Mouse (Mus musculus): Measurements from ENCODE around the gene A2ml1.
"Not testable (repeated sequence)": the region's sequence is repeated elsewhere in the genome, so short reads cannot be mapped to it uniquely, and the experiment has no call there.

The A2ml1 gene

DNA sequence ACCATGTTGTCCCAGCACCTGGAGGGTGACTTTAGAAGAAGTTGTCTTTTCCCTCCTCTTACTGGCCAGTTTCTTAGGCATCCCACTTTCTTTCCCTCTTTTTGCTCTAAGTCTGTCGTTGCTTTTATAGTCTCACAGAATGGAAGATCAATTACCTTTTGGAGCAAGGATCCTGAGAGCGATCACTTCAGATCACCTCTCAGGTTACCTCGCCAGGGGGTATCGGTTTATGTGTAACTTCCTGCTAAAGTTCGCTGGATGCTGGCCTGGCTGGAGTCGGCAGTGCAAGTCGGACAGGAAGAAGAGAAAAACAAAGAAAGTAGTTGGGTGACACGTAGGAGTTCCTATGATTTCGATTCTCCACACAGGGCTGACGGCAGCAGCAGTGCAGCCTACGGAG is at the start of gene A2ml1:
Gene A2ml1, minus strand, starts transcription at position 101 of the 400 bp plus-strand sequence.
- DNase-seq (ENCODE audit: low spot score in 2 of 2), result no peak

DNA sequence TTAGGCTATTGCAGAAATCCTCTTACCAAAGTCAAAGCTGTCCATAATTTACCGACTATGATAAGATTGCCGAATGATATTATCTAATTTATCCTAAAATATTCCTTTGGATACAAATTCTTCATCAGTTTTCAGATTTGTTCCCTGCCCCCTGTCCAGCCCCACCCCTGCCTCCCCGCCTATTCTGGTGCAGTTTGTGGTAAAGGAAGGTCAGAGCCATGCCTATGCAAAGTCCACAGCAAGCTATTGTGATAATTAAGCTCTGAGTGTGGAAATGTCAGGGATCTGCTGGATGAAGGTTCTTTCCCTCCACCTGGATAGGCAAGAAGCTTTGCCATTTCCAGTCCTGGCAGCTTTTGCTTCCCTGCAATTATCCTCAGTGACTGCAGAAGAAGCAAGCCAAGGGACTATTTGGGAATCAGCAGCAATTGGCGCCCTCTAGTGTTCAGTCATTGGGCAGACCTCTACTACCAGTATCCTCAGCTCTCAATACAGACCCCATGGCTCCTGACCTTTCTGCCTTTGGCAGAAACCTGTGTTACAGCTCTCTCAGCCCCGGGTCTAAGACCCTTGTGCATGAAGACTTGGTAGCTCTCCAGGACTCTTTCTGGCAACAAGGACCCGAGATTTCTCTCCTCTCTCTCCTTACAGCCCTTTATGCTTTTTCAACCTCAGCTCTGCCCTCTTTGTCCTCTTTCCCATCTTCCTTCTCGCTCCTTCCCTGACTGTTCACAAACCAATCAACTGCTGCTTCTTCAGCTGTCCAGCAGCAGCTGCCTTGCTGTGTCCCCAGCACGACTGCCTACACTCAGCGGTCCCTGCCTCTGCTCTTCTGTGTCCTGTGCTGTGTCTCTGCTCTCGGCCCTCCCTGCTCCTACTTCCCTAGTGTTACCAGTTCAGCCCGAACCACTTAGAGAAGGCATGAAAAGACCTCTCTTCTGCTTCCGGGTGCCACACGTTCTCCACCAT is 48.6 kb upstream of the A2ml1 start:
- DNase-seq (ENCODE audit: low spot score in 2 of 2), result not testable (repeated sequence)

DNA sequence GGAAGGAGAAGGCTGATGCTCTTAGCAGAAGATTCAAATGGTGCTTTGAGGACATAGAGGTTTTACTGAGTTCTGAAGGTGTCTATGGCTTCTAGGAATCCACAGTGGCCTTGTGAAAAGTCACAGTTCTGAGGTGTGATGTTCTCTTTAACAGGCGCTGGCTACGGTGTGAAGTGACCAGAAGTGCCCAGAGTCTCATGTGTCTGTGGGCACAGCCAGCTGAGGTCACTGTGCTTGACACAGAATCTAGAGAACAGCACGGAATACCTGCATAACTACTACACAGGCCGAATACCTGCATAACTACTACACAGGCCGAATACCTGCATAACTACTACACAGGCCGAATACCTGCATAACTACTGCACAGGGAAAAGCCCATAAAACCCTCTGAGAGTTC is 43.8 kb upstream of the A2ml1 start:
- not testable (repeated sequence) for DNase-seq (ENCODE audit: low spot score in 2 of 2)

DNA sequence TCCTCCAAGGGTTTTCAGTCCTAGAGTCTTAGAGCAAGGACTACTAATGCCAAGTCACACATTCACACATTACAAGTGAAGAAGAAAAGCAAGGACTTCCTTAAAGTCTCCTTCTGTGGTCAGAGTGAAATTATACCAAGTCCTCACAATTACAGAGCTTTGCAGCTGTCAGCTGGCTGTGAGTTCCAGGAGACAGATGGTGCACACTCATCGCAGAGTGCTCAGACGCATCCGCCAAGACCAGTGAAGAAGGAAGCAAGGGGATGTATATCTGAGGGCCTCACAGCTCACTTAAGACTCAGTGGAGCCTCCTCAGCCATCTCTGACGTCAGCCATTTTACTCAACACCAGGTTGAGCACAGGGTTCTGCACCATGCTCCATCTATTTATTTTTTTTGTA is 43.0 kb upstream of the A2ml1 start:
- DNase-seq (ENCODE audit: low spot score in 2 of 2), result no peak

DNA sequence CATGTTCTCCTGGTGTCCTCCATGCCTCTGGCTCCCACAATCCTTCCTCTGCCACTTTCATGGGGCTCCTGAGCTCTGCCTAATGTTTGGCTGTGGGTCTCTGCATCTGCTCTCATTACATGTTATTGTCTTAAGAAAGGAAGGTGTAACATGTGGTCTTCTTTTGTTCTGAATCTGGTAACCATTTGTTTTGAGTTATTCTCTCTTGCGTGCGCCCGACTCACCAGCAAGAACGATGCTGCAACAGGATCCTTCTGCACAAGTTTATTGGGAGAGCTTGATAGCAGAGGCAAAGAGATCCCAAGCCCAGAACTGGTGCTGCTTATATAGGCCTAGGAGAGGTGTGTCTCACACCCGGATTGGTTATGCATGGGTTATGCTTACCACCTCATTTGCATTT is 42.0 kb upstream of the A2ml1 start, which contains the start of gene Klrb1a:
Gene Klrb1a, minus strand, starts transcription at position 101 of the 400 bp plus-strand sequence.
- DNase-seq (ENCODE audit: low spot score in 2 of 2), result not testable (repeated sequence)

DNA sequence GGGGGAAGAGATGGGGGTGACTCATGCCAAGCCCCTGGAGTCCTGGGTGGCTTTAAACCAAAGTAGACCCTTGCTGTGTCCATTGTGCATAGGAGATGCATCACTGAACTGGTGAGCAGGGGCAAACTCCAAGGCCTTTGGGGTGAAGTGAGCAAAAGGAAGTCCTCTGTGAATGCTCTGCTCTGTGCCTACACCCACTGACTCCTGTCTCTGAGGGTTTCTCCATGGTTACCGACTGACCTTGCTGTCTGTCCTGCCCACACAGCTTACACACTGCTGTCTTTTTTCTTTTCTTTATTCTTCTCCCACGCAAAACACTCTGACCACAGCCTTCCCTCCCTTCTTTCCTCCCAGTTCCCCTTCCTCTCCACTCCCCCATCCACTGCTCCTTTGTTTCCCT is 41.3 kb upstream of the A2ml1 start:
- DNase-seq (ENCODE audit: low spot score in 2 of 2), result no peak

DNA sequence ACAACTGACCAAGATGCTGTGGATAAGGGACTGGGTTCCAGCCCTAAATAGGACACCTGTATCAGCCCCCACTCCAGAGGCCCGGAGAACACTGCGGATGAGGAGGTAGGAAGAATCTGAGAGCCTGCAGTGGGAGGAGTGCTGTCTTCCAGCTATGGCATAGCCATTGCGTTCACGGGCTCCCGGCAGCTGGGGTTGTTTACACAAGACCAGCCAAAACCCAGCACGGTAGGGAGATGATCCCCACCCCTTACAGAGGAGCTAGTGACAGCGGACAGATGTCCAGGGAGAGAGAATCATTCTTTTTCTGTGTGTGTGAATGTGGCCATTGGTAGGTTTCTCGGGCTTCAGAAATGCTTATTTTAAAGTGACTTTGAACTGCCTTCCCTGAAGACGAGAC is 24.9 kb upstream of the A2ml1 start:
- no peak for DNase-seq (ENCODE audit: low spot score in 2 of 2)

DNA sequence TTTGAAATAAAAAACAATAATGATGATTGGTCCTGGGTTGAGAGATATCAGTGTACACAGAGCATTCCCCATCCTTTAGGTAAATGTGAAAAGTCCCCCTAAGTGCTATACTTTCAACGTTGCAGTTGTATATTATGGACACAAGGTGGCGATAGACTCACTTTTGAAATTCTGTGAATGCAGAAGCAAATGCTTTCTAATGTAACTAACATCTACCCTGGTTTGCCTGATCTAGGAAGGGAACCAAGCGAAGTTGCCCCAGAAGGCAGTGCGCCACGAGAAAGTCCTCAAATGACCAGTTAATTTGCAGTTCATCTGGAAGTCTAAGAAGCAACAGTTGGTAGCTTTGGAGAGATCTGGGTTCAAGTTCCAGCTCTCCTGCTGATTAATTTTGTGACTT is 23.1 kb upstream of the A2ml1 start:
- DNase-seq (ENCODE audit: low spot score in 2 of 2), result no peak

DNA sequence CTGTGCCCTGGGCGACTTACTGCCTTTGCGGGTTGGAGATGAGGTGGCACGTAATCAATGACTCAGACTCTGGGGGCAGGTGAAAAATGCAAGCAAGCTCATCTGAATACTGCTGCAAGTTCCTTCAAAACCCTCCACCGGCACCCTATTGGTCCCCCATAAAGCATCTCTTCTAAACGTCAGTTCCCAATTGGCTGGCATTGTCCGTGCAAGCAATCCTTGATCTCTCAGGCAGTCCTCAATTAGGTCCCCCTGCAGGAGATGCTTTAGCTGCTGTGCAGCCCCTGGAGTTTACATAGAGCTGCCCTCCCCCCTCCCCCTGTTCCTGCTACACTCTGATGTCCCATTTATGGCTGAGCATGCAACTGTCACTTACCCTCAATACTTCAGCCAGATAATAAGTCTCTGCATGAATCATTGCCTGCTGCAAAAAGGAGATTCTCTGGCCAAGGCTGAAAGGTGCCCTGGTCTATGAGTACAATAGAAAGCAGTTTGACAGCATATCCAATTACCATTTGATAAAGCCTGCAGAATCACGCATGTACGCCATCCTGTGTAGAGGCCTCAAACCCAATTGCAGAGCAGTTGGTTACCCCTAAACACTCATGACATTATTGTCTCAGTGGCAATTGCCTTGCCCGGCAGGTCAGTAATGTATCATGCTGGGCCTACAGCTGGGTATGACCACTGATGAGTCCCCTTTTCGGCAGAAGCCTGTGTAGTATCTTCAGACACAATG is 21.2 kb upstream of the A2ml1 start:
- DNase-seq (ENCODE audit: low spot score in 2 of 2), result no peak

DNA sequence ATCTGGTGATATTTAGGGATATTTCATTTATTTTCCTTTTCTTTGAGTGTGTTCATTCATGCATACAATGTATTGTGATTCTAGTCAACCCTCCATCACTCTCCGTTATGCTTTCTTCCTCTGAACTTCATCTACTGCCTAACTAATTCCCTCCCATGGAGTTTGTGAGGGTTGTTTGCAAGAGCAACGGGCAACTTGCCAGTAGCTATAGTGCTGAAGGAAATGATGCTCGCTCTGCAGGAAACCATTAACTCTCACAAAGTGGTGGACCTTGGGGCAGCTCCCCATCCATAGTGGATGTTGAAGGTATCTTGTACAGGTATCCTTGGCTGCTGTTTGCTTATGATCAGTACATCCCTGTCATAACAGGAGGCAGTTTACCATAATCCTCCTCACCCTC is 20.6 kb upstream of the A2ml1 start:
- no peak for DNase-seq (ENCODE audit: low spot score in 2 of 2)

DNA sequence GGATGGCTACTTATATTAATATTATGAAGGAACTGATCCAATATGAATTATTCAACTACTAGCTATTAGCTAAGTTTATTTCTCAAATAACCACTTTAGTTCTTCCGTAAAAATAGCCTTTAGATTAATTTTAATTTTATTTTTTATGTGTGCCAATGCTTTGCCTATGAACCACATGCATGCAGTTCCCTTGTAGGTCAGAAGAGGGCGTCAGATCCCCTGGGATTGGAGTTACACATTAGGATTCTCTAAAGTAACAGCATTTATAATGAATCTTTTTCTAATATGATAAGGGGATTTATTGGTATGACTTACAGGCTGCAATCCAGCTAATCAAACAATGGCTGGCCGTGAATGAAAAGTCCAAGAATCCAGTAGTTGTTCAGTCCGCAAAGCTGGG is 18.1 kb upstream of the A2ml1 start:
- DNase-seq (ENCODE audit: low spot score in 2 of 2), result no peak

DNA sequence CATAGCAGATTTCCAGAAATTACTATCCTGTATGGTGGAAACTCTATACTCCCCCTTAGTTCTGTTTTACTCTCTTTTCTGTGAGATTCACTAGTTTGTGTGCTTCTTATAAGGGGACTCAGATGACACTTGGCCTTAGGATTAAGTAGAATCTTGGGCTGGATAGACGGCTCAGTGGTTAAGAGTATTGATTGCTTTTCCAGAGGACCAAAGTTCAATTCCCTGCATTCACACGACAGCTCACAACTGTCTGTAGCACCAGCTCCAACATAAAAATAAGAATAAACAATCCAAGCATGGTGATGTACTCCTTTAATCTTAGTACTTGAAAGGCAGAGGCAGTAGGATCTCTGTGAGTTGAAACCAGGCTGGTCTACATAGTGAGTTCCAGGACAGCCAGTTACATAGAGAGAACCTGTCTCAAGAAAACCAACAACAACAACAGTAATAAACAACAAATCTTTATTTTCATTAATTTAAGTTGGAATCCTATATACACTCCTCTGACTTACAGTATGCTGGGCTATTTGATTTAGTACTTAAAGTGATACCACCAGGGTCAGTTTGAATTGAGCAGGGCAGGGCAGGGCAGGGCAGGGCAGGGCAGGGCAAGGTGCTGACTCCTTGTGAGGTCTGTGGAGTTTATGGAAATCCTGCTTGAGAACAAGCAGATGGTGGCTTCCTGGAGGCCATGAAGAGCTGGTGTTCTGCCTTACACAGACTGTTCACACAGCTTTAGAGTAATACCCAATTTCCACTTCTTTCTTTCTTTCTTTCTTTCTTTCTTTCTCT is 17.0 kb upstream of the A2ml1 start:
- DNase-seq (ENCODE audit: low spot score in 2 of 2), result no peak

DNA sequence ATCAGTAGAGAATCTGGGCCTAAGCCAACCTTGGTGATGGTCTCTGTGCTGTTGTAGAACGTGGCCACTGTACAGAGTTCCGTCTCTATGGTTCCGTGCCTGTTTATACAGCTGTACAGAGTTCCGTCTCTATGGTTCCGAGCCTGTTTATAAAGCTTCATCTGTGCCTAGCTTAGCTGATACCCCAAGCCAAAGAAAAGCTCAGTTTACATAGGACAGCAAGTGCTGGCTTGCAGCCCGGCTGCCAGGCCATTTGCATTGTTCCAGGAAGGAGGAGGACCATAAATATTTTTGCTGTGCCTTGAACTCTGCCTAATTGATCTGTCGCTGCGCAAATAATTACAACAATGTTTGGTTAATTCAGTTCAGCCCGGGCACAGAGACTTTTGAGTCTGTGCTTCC is 15.7 kb upstream of the A2ml1 start:
- peak in 1 of 2 experiments; percentile 39 for DNase-seq (ENCODE audit: low spot score in 2 of 2)

DNA sequence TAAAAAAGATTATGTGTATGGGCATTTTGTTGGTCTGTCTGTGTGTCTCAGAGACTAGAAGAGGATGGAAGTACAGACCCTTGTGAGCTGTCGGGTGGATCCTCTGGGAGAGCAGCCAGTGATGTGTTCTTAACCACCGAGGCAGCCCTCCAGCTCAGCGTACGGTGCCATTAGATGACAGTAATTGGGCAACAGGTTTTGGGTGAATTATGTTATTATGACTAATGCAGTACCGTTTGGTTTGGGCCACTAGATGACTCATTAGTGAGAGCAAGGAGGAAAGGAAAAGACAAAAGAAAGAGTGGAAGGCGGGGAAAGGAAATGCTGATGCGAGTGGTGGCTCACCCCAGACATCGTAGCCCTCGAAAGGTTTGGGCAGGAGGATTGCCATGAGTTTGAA is 13.2 kb upstream of the A2ml1 start:
- no peak for DNase-seq (ENCODE audit: low spot score in 2 of 2)

DNA sequence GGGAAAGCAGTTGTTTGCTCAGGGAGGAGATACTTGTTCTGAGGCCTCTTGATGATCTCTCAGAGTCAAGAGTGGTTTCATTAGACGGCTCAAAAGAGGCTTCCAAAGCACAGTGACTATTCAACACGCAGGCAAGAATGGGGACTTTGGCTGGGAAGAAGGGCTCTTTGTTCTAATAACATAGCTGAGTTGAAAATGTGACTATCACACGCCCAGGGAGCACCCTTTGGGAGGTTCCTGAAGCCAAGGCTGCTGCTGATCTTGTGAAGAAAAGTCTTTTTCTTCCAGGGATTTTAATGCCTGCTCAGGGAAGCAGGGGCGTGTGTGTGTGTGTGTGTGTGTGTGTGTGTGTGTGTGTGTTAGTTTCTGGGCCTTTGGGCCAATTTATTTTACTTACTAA is 8.0 kb upstream of the A2ml1 start:
- no peak for DNase-seq (ENCODE audit: low spot score in 2 of 2)

DNA sequence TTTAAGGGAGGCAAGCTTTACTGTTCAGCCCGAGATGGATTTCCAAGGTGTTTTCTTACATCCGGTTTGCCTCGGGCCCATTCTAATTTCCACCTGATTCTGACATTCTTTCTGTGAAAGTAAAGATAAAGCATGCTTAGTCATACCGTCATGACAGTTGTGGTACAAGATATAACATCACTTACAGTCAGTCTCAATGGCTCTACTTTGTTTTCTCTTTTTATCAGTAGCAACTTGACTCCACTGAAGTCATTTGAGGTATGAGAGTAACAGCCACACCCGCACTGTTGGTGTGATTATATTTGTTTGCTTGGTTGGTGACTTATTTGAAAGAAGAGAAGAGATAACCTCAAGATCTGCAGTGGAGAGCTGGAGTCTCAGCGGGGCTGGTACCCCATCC is 6.2 kb upstream of the A2ml1 start:
- no peak for DNase-seq (ENCODE audit: low spot score in 2 of 2)

DNA sequence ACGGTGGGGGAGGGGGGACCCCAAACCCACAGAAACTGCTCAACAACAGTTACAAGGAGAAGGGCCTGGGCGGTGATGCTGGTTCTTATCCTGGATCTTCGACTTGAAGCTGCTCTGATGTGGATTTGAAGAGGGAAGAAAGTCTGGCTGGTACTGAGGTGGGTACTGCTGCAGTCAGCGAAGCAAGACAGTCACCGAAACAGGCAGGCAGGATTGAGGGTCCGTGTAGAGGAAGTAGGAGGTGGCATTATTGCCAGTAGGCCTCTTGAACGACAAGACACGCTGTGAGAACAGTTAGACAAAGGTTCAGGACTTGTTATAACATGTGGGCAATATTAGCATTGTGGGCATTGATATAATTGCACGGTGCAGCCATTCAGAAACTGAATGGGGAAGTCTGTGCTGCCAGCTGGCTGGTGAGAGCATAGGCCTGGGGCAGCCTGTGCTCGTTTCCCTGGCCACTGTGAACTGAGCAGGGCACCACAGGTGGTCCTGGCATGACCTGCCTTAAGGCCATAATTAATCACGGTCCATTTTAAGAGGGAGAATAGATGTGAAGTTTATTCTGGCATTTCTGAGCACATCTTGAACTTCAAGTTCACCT is 4.3 kb upstream of the A2ml1 start:
- no peak for DNase-seq (ENCODE audit: low spot score in 2 of 2)

DNA sequence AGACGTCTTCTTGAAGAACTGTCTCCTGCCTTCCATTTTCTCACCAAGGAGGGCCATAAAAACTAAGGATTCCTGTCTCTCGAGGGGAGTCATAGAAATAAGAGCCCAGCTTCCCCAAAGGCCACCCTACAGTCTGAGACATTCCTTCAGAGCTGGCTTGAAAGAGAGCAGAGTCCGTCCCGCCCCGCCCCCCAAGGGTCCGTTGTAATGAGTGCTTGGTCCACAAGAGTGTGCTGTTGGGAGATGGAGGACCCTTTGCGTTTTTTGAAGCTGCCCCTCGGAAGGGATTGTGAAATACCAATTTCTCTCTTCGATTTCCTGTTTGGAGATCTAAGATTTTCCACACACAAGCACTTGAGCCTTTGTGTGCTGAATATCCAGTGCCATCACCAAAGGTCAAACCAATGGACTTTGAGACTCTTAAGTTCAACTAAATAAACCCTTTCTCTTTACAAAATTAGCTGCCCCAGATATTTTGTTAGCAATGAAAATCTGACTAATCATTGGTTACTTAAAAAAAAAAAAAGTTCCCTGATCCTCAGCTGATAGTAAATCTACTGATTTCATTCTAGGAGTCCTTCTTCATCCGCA is 2.8 kb upstream of the A2ml1 start:
- no peak for DNase-seq (ENCODE audit: low spot score in 2 of 2)

DNA sequence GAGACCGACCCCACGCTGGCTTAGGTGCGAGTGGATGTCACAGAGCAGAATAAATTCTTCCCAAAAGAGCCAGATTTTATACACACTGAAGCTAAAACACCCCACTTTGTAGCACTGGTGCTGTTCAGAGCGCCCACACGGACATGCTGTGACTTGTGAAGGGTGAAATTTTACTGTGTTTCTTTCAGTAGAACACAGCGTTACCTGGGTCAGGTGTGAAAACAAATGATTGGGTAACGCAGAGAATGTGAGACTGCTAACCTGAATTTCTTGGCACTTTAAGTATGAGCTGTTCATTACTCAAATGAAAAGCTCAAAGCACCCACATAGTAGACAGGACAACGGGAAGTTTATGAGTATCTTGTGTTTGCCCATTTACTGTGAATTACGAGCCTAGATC is 4.1 kb downstream of the A2ml1 start:
- DNase-seq (ENCODE audit: low spot score in 2 of 2), result no peak

DNA sequence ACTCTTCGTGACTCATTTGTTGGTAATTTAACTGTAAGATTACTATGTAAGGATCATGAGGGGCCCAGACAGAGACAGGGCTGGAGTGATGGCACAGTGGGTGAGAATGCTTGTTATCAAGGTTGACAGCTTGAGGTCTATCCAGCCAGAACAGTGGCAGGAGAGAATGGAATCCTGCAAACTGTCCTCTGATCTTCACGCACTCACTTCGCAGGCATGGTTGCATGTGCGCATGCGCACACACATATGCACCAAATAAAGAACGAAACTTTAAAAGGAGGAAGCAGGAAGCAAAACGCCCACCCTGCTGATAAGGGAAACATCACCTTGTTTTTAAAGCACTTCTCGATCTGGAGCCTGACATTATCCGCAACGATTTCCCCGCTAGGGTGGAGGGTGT is 14.8 kb downstream of the A2ml1 start:
- no peak for DNase-seq (ENCODE audit: low spot score in 2 of 2)

DNA sequence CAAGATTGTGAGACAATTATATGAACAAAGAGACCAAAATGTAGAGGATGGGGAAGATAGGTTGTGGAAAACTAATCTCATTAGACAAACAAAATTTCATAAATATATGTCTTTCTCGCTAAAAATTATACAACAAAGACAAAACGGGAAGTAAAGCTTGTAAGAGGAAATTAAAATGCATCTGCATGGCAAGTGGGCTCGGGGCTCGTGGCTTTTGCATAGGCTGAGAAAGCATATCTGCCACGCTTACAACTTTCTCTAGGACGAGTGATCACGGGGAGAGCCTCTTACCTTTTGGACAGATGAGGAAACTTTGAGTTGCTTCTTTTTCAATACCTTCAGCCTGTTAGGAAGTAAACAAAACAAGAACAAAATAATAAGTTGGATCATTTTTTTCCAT is 27.4 kb downstream of the A2ml1 start:
- DNase-seq (ENCODE audit: low spot score in 2 of 2), result no peak
